Mouse (Mus musculus) thymus, adult 2 months (tissue): Measurements from ENCODE around the gene Sidt2. TPM values are rescaled to one million over a fixed set of nuclear protein-coding genes. Genes with fewer than 3 reads are reported as not detected.

Source experiments
- DNase-seq: peaks from one replicate; pipeline ENCODE4 v3.0.0; 2021
- H3K27ac ChIP-seq: fragments of 200-500 bp; 2 replicates; pipeline ENCODE4 v1.5.1; 2012; ENCODE audit warnings: low read length, control low read depth; ENCODE audit not compliant: control insufficient read depth, insufficient read depth
- H3K27me3 ChIP-seq: fragments of 200-500 bp; 2 replicates; pipeline ENCODE4 v1.6.1; 2012; ENCODE audit warnings: mild to moderate bottlenecking, low read length, moderate library complexity, mixed read lengths; ENCODE audit not compliant: control insufficient read depth, insufficient read depth
- H3K36me3 ChIP-seq: fragments of 200-500 bp; 2 replicates; pipeline ENCODE4 v1.6.1; 2012; ENCODE audit warnings: mild to moderate bottlenecking, low read length, moderate library complexity; ENCODE audit not compliant: control insufficient read depth, insufficient read depth
- H3K4me1 ChIP-seq: fragments of 200-500 bp; replicated peaks from 2 replicates; pipeline ENCODE4 v1.6.1; 2012; ENCODE audit warnings: low read length; ENCODE audit not compliant: control insufficient read depth, insufficient read depth
- H3K4me3 ChIP-seq: fragments of 200-500 bp; 2 replicates; pipeline ENCODE4 v1.5.1; 2012; ENCODE audit warnings: mild to moderate bottlenecking, low read length, control low read depth, moderate library complexity; ENCODE audit not compliant: control insufficient read depth, insufficient read depth
- CTCF ChIP-seq: fragments of 200-500 bp; IDR thresholded peaks from 2 replicates; pipeline ENCODE4 v1.5.1; 2012; ENCODE audit warnings: mild to moderate bottlenecking, control low read depth, low read length, moderate library complexity, borderline replicate concordance; ENCODE audit not compliant: control insufficient read depth, poor library complexity, insufficient read depth; ENCODE audit errors: extremely low read depth
- POLR2A ChIP-seq: fragments of 200-500 bp; IDR thresholded peaks from 2 replicates; pipeline ENCODE4 v1.6.1; 2012; ENCODE audit warnings: mild to moderate bottlenecking, low read length, control low read depth, moderate library complexity; ENCODE audit not compliant: control insufficient read depth, poor library complexity, insufficient read depth; ENCODE audit errors: extremely low read depth
- WGBS: fragments of 180-500 bp; shearing (Covaris S2); methylation state at CpG from one replicate; pipeline ENCODE4 v1.1.7; 2018; 5-methylcytosine and 5-hydroxymethylcytosine counted together
- polyA plus RNA-seq: library from polyadenylated mRNA; depleted of rRNA; stranded (reverse); fragments of >200 nt; gene quantifications from 2 replicates; pipeline ENCODE4 v1.2.3, GENCODE M21; 2012; rRNA removed

Sidt2 gene
- polyA plus RNA-seq = 504 and 614 TPM in 2 replicates

DNA sequence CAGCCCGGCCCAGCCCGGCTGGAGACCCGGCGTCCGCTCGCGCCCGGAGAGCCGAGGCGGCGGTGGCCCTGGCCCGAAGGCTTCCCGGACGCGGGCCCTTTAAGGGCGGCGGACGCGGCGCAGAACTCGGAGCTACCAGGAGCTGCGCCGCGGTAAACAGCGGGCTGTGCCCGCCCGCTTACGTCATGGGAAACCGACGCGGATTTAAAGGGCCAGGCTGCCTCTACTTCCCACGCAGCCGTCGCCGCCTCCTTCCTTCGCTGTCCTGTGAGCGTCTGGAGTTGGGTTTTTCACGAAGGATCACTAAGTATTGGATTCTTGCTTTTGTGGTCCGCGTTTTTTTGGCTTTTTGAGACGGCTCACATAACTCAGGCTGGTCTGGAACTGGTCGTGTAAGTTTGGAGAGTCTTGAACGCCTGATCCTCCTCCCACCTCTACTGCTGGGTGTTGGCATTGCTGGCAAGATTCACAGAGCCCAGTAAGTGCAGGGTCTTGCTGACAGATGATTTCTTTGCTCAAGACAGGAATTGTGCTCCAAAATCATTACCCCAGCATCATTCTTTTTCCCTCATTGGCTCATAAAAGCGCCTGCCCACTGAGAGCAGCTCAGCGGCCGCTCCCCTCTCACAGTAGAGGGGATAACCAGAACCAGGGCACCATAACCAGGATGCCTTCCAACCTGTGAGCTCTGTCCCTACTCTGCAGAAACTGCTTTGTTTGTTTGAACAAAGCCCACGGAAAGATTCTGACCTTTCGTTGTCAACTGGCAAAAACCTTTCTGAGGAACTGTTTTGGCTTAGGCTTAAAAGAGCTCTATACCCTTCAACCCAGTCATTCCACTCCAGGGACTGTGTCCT lies at the start of gene Sidt2:
TSS of gene Sidt2 (minus strand) at position 152 of the 857 bp plus-strand sequence.
- H3K27me3 ChIP-seq = no peaks in the 10 kb centered on the region
- TF ChIP-seq CTCF = 0 out of 2 replicates have a peak, but pooled peaks have one; percentile 40
- peak; percentile 82 for TF ChIP-seq POLR2A
- peak within 1 kb of the TSS; percentile 94 for H3K4me3 ChIP-seq
- H3K4me1 ChIP-seq = peaks cover 19% of the 10 kb centered on the region
- 3% methylated on average over 48 of the region's 48 CpGs for WGBS
- H3K36me3 ChIP-seq = peaks cover 21% of the 10 kb centered on the region
- peak within 1 kb of the TSS; percentile 72 for H3K27ac ChIP-seq
- peak; percentile 89 for DNase-seq

DNA sequence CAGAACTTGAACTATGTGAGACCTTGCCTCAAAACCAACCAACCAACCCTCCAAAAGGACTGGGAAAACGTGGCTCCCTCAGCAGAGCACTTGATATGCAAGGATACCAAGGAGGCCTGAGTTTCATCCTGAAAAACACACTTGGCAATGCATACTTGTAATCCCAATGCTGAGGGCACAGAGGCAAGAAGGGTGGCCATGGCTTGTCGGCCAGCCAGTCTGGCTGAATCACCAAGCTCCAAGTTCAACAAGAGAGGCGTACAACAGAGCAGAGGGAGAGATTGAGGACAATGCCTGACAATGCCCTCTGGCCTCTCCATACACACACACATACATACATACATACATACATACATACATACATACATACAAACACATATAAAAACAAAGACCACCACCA lies 49.5 kb upstream of the Sidt2 start:
- Histone ChIP-seq H3K27me3 (no peaks in the 10 kb centered on the region), H3K4me3 (no peak overlapping the region), H3K4me1 (peaks cover 3% of the 10 kb centered on the region; the same call in 1 of the 2 replicates), H3K27ac (no peak overlapping the region), H3K36me3 (no peaks in the 10 kb centered on the region)
- TF ChIP-seq CTCF (no peak), POLR2A (no peak)
- no peak for DNase-seq
- 95% methylated on average over 3 of the region's 3 CpGs for WGBS

DNA sequence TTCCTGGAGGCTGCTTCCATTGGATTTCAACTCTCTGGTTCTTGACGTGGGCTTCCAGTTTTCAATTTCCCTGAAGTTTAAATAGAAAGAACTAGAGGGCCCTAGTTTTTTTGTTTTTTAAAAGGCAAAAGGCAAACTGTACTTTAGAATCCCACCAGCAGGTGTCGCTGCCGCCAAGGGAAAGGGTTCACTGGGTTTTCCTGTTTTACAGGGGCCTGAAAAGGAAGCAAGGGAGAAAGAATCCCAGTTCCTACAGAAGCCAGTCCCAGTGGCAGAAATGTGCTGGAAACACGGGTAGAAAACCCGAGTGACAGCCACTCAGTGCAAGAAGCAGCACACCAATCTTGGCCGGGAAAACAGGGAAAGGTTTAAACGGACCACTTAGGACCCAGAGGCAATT lies 48.7 kb upstream of the Sidt2 start:
- no peaks in the 10 kb centered on the region for H3K4me1 ChIP-seq
- TF ChIP-seq CTCF = no peak
- no peak for TF ChIP-seq POLR2A
- DNase-seq = peak; percentile 79
- no peak overlapping the region for H3K4me3 ChIP-seq
- no peaks in the 10 kb centered on the region for H3K27me3 ChIP-seq
- no peak overlapping the region for H3K27ac ChIP-seq
- 26% methylated on average over 7 of the region's 7 CpGs for WGBS
- H3K36me3 ChIP-seq = no peaks in the 10 kb centered on the region

DNA sequence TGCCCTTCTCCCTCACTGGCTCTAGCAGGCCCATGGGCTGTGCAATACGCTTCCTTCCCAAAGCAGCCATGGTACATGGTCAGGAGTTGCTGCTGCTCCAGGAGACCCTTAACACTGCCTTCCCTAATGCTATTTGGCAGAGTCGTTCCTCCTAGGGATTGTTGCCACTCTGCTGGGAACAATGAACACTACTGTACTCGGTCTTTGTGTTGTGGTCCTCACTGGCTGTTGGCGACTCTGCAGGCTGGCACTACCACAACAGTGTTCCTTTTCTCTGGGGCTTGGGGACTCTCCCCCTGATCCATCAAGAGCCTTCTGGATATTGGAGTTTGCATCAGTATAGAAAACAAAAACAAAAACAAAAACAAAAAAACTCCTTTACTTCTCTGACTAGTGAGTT lies 44.0 kb upstream of the Sidt2 start:
- H3K36me3 ChIP-seq = no peaks in the 10 kb centered on the region
- 89% methylated on average over 4 of the region's 4 CpGs for WGBS
- DNase-seq = no peak
- no peak overlapping the region for H3K4me3 ChIP-seq
- no peak overlapping the region for H3K27ac ChIP-seq
- H3K4me1 ChIP-seq = no peaks in the 10 kb centered on the region
- TF ChIP-seq CTCF = no peak
- TF ChIP-seq POLR2A = no peak
- H3K27me3 ChIP-seq = no peaks in the 10 kb centered on the region

DNA sequence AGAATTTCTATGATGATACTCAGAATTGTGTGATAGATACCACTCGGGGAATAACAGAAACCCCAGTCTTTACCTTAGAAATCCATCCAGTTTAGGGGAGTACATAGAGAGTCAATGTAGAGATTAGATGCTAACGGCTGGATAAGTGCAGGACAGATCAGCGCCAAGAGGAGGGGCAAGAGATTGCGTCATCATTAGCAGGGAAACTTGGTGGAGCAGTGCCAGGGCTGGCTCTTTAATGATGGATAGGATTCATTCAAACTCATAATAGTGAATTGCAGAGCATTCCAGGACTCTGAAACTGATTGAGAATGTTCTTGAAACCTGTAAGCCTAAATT lies 30.1 kb upstream of the Sidt2 start:
- Histone ChIP-seq H3K27me3 (no peaks in the 10 kb centered on the region), H3K4me3 (peak overlapping the region; percentile 65; the same call in 1 of the 2 replicates), H3K4me1 (peaks cover 18% of the 10 kb centered on the region), H3K27ac (no peak overlapping the region), H3K36me3 (no peaks in the 10 kb centered on the region)
- 3% methylated on average over 4 of the region's 4 CpGs for WGBS
- no peak for DNase-seq
- no peak for TF ChIP-seq POLR2A
- TF ChIP-seq CTCF = no peak

DNA sequence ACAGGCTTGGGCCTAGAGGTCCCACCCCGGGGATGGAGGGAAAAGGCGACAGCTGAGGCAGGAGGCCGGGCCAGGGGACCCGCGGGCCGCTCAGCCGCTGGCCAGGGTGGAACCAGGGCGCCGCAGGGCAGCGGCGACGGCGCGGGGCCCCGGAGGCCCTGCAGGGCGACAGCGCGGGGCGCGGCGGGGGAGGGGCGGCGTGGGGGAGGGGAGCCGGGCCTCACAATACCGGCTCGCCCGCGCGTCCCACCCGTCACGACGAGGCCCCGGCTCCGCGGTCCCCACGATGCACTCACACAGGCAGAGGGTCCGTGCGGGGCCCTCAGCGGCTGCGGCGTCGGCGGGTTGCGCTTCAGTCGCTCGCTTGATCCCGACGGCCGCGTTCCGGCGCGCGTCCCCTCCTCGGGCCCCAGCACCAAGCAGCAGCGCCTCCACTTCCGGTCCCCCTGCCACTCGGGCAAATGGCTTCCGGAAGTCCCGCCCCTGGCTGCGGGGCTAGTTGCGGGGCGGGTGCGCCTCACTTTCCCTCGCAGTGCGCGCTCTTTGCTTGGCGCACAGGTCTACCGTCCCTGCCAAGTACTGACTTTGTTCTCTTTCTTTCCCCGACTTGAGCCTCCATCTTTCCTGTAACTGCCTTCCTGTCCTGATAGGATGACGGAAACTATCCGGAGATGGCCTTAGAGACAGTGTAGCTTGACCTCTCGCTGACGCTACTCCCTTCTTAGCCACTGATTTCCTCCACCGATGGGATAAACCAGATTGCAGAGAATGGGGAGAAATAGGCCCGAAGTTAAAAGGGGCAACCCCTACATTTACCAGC lies 29.6 kb upstream of the Sidt2 start:
- Histone ChIP-seq H3K4me3 (peak overlapping the region; percentile 65), H3K27me3 (no peaks in the 10 kb centered on the region), H3K27ac (0 out of 2 replicates have a peak overlapping the region, but pooled peaks have one; percentile 21), H3K36me3 (no peaks in the 10 kb centered on the region), H3K4me1 (peaks cover 18% of the 10 kb centered on the region)
- under 1% methylated on average over 75 of the region's 76 CpGs for WGBS
- no peak; the same call in 1 of the 2 replicates for TF ChIP-seq POLR2A
- TF ChIP-seq CTCF = 0 out of 2 replicates have a peak, but pooled peaks have one; percentile 24
- peak; percentile 91 for DNase-seq
